Mouse (Mus musculus) heart, adult 2 months (tissue): Measurements from ENCODE around the gene Snx33.

Experiments used
- CTCF ChIP-seq: fragments of 200-600 bp; IDR thresholded peaks from 2 replicates; pipeline ENCODE4 v1.8.1; 2022; ENCODE audit warnings: antibody characterized with exemption, mild to moderate bottlenecking, moderate library complexity
- EP300 ChIP-seq: fragments of 200-500 bp; IDR thresholded peaks from 2 replicates; pipeline ENCODE4 v1.6.1; 2011; ENCODE audit warnings: low read depth, low read length, control low read depth; ENCODE audit not compliant: insufficient read depth
- POLR2A ChIP-seq: fragments of 200-500 bp; IDR thresholded peaks from 2 replicates; pipeline ENCODE4 v1.6.1; 2011; ENCODE audit warnings: mild to moderate bottlenecking, low read depth, low read length, control low read depth; ENCODE audit not compliant: insufficient read depth

DNA sequence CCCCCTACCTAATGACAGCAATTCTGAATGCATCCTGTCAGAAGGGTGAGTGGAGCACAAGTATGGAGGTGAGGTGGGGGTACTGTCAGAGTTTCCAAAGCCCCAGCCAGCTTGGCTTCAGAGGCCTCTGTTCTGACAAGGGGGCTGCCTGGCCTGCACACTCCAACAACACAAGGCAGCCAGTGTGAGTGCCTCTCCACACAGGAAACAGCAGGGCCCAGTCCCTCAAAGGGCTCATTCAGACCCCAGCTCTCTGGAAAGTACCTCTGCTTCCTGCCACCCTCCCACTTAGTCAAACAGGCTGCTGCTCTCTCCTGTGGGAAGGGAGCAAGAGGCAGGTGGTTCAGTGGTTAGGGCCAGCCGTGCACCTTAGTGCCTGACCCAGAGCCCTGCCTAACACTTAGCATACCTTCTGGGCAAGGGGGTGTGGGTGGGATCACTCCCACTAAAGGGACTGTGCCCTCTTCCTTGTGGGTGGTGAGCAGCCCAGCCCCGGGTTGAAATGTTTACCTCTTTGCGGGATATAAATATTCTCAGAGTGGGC, 46.6 kb downstream of the Snx33 start:
- TF ChIP-seq CTCF (no peak), POLR2A (no peak), EP300 (no peak)
